Mouse (Mus musculus): ENCODE results near the gene Sval3. TPM values are rescaled to one million over a fixed set of nuclear protein-coding genes. Genes with fewer than 3 reads are reported as not detected.

Gene Sval3
- polyA plus RNA-seq (2014; fragmentation: Nextera tagmentation; extraction: Ambion mirVana), result not detected in 2 replicates

GRCm38 (mm10) chr6:41967840-41968239 lies at the start of gene Sval3:
TSS of gene Sval3 (plus strand) at chr6:41968140.
- Histone ChIP-seq H3K4me3 (ENCODE audit: low read depth, low read length) (no peak within 1 kb of the TSS), H3K9me3 (ENCODE audit: control insufficient read depth, low read depth, low read length) (no peaks in the 10 kb centered on the region), H3K36me3 (ENCODE audit: control insufficient read depth, insufficient read depth, low read length) (no peaks in the 10 kb centered on the region), H3K9ac (replicated peaks; ENCODE audit: low read depth, low read length) (no peak within 1 kb of the TSS), H3K27ac (ENCODE audit: low read length) (no peak within 1 kb of the TSS), H3K4me1 (ENCODE audit: control insufficient read depth, insufficient read depth, low read length) (no peaks in the 10 kb centered on the region), H3K27me3 (ENCODE audit: control insufficient read depth, insufficient read depth, low read length) (no peaks in the 10 kb centered on the region), H3K4me2 (replicated peaks; ENCODE audit: low read depth, low read length) (no peak within 1 kb of the TSS)
- ATAC-seq (ENCODE audit: insufficient number of reproducible peaks, insufficient read depth, low FRiP score, low read depth), result no peak
- 56% methylated on average over 1 of the region's 1 CpGs for WGBS

GRCm38 (mm10) chr6:41951330-41951729 lies 16.6 kb upstream of the Sval3 start, which contains the start of gene Sval1:
TSS of gene Sval1 (plus strand) at chr6:41951630.
- H3K4me2 ChIP-seq (replicated peaks; ENCODE audit: low read depth, low read length), result no peak within 1 kb of the TSS
- no peaks in the 10 kb centered on the region for H3K4me1 ChIP-seq (ENCODE audit: control insufficient read depth, insufficient read depth, low read length)
- H3K9ac ChIP-seq (replicated peaks; ENCODE audit: low read depth, low read length), result no peak within 1 kb of the TSS
- no peak for ATAC-seq (ENCODE audit: insufficient number of reproducible peaks, insufficient read depth, low FRiP score, low read depth)
- no peaks in the 10 kb centered on the region for H3K36me3 ChIP-seq (ENCODE audit: control insufficient read depth, insufficient read depth, low read length)
- no peak within 1 kb of the TSS for H3K4me3 ChIP-seq (ENCODE audit: low read depth, low read length)
- H3K9me3 ChIP-seq (ENCODE audit: control insufficient read depth, low read depth, low read length), result no peaks in the 10 kb centered on the region
- 54% methylated on average over 1 of the region's 1 CpGs for WGBS
- no peaks in the 10 kb centered on the region for H3K27me3 ChIP-seq (ENCODE audit: control insufficient read depth, insufficient read depth, low read length)
- no peak within 1 kb of the TSS for H3K27ac ChIP-seq (ENCODE audit: low read length)

Other genes with a start within 250 kb of the Sval3 start
- not detected in 2 replicates for gene Olfr459, start 193.0 kb upstream of the Sval3 start, polyA plus RNA-seq (2014; fragmentation: Nextera tagmentation; extraction: Ambion mirVana)
- gene Pip, start 120.6 kb upstream of the Sval3 start, polyA plus RNA-seq (2014; fragmentation: Nextera tagmentation; extraction: Ambion mirVana), result not detected in 2 replicates
- not detected in 2 replicates for gene Sval2, start 115.2 kb upstream of the Sval3 start, polyA plus RNA-seq (2014; fragmentation: Nextera tagmentation; extraction: Ambion mirVana)
- gene Sval1, start 16.5 kb upstream of the Sval3 start, polyA plus RNA-seq (2014; fragmentation: Nextera tagmentation; extraction: Ambion mirVana), result not detected in 2 replicates
- not detected in 2 replicates for gene Sva, start 70.3 kb downstream of the Sval3 start, polyA plus RNA-seq (2014; fragmentation: Nextera tagmentation; extraction: Ambion mirVana)
- gene Tas2r139, start 172.8 kb downstream of the Sval3 start, polyA plus RNA-seq (2014; fragmentation: Nextera tagmentation; extraction: Ambion mirVana), result not detected in 2 replicates
- gene Tas2r144, start 247.2 kb downstream of the Sval3 start, polyA plus RNA-seq (2014; fragmentation: Nextera tagmentation; extraction: Ambion mirVana), result not detected in 2 replicates